Mouse (Mus musculus): ENCODE data around the gene Sox5. TPM values are rescaled to one million over a fixed set of nuclear protein-coding genes. Genes with fewer than 3 reads are reported as not detected.

Gene Sox5
- total RNA-seq, 2 experiments from 2014 or later: 0.64 to 0.70 TPM

GRCm38 (mm10) chr6:143941291-143941785 lies 840.4 kb downstream of the Sox5 start:
- DNase-seq: no peak

GRCm38 (mm10) chr6:143923146-143923545 lies 858.6 kb downstream of the Sox5 start:
- no peak for DNase-seq

GRCm38 (mm10) chr6:143918405-143918947 lies 863.3 kb downstream of the Sox5 start:
- no peak for DNase-seq

GRCm38 (mm10) chr6:143916152-143916735 lies 865.5 kb downstream of the Sox5 start:
- no peak for DNase-seq

- no peak for DNase-seq
These were observed 866.1 kb downstream of the Sox5 start for GRCm38 (mm10) chr6:143915686-143916085.

GRCm38 (mm10) chr6:143912316-143912715 lies 869.5 kb downstream of the Sox5 start:
- no peak for DNase-seq

- no peak for DNase-seq
These were observed 877.1 kb downstream of the Sox5 start for GRCm38 (mm10) chr6:143904693-143905031.

- no peak for DNase-seq
These were observed 877.6 kb downstream of the Sox5 start for GRCm38 (mm10) chr6:143903981-143904692.

- DNase-seq: no peak
These were observed 880.9 kb downstream of the Sox5 start for GRCm38 (mm10) chr6:143900871-143901270.

- DNase-seq: no peak
These were observed 886.7 kb downstream of the Sox5 start for GRCm38 (mm10) chr6:143895092-143895491.

GRCm38 (mm10) chr6:143892869-143893268 lies 888.9 kb downstream of the Sox5 start:
- DNase-seq: no peak

- no peak for DNase-seq
These were observed 893.2 kb downstream of the Sox5 start for GRCm38 (mm10) chr6:143888556-143888955.

GRCm38 (mm10) chr6:143878525-143878924 lies 903.3 kb downstream of the Sox5 start:
- no peak for DNase-seq

- no peak for DNase-seq
These were observed 913.0 kb downstream of the Sox5 start for GRCm38 (mm10) chr6:143868790-143869189.

GRCm38 (mm10) chr6:143868155-143868685 lies 913.6 kb downstream of the Sox5 start:
- no peak for DNase-seq

GRCm38 (mm10) chr6:143867029-143867428 lies 914.7 kb downstream of the Sox5 start:
- no peak for DNase-seq

GRCm38 (mm10) chr6:143866566-143866965 lies 915.2 kb downstream of the Sox5 start:
- no peak for DNase-seq

- DNase-seq: no peak
These were observed 919.1 kb downstream of the Sox5 start for GRCm38 (mm10) chr6:143862611-143863110.

- DNase-seq: no peak
These were observed 921.7 kb downstream of the Sox5 start for GRCm38 (mm10) chr6:143860036-143860435.

GRCm38 (mm10) chr6:143859535-143859934 lies 922.2 kb downstream of the Sox5 start:
- DNase-seq: no peak

GRCm38 (mm10) chr6:143858551-143858950 lies 923.2 kb downstream of the Sox5 start:
- DNase-seq: no peak

GRCm38 (mm10) chr6:143857376-143857775 lies 924.4 kb downstream of the Sox5 start:
- DNase-seq: no peak

GRCm38 (mm10) chr6:143855421-143855820 lies 926.4 kb downstream of the Sox5 start:
- DNase-seq: no peak

Data from gastrocnemius, postnatal 25 days (tissue).